Mouse (Mus musculus) layer of hippocampus, postnatal 10 days (tissue): ENCODE measurements at regions not wholly inside any gene's neighbourhood (a gene's known extent, or its start where the extent isn't known, plus 50 kb on each side); places are given as distances from the start of the nearest gene placed in this dataset.

ENCODE experiments used
- DNase-seq, 2 experiments: peaks; one replicate each; pipeline ENCODE4 v3.0.0; 2021; ENCODE audit warnings: low spot score in 2 of 2

DNA sequence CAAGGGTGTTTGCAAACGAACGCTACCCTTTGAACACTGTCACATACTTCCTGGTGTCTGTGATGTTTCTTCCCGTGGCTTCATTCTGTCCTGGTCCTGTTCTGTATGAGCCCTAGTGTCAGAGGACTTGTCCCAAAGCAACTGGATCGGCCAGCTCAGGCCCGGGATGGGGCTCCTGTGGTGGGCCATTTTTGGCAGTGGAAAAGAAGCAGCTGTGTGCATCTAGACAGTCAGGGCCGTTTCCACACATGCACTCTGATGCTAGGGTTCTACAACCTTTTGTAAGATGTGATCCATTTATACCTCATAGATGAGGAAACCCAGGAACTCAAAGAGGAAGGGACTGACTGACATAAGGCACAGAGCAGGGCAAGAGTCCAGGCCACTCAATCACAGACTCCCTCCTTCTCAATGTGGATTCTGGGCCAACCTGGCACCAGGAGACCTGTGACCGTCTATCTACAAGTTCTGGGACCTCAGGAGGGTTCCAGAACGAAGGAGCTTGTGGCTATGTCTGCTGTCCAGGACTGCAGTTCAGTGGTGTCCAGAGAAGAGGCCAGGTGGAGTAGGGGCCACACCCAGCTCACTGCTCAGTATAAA, 155.2 kb downstream of the Trim29 start:
- DNase-seq = no peak

GRCm38 (mm10) chr9:43466883-43467282, 156.2 kb downstream of the Trim29 start:
- no peak for DNase-seq

GRCm38 (mm10) chr9:43469215-43469614, 158.6 kb downstream of the Trim29 start:
- no peak for DNase-seq

DNA sequence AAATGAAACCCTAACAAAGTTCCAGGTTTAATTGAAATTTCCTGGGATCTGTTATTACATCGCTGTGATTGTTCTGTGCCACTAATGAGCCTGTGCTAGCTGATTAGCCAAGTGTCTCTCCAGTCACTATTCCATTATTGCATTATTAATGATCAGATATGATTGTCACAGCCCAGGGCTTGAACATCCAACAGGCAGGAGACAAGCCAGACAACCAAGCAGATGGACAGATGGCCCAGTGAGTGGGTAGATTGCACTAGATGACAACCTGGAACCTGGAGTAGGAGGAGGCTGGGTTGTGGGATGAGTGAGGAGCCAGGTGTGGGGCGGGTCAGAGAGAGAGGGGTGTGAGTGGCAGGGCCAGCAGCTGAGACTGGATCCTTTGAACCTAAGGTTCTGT, 161.6 kb downstream of the Trim29 start:
- DNase-seq = no peak

GRCm38 (mm10) chr9:43473164-43473563, 162.5 kb downstream of the Trim29 start:
- DNase-seq = no peak

- DNase-seq = peak; percentile 34 to 48
Observed at GRCm38 (mm10) chr9:43473601-43474302, 163.1 kb downstream of the Trim29 start.

GRCm38 (mm10) chr9:43474303-43474643, 163.6 kb downstream of the Trim29 start:
- no peak for DNase-seq

DNA sequence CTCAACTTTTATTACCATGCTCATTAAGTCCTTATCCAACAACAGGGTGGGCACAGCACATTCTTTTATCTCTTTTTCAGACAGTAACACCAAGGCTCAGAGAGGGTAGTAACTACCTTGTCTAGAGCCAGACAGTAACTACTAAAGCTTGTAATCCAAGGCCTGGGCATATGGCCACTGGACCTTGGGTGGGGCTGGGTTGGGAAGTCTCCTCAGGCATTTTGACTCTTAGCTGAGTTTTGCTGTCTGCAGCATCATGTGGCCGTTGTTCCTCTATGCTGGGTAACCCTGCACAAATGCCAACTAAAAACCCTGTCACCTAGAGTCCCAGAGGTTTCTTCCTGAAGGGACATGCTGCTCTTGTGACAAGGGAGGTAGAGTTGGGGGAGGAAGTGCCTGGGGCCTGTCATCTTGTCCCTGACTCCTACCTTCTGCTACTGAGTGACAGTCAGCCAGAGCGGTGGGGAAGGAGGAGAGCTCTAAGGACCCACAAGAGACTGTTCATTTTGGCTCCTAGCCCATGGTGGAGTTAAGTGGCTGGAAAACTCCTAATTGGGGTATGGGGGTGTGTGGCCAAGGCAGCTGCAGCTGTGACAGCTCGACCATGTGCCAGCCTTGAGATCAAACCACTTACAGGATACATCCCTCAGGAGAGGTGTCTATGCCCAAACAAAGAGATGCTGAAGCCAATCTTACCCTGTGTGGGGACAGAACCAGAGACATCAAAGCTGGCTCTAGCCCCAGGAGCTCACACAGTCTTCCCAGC, 170.4 kb downstream of the Trim29 start:
- DNase-seq = no peak

DNA sequence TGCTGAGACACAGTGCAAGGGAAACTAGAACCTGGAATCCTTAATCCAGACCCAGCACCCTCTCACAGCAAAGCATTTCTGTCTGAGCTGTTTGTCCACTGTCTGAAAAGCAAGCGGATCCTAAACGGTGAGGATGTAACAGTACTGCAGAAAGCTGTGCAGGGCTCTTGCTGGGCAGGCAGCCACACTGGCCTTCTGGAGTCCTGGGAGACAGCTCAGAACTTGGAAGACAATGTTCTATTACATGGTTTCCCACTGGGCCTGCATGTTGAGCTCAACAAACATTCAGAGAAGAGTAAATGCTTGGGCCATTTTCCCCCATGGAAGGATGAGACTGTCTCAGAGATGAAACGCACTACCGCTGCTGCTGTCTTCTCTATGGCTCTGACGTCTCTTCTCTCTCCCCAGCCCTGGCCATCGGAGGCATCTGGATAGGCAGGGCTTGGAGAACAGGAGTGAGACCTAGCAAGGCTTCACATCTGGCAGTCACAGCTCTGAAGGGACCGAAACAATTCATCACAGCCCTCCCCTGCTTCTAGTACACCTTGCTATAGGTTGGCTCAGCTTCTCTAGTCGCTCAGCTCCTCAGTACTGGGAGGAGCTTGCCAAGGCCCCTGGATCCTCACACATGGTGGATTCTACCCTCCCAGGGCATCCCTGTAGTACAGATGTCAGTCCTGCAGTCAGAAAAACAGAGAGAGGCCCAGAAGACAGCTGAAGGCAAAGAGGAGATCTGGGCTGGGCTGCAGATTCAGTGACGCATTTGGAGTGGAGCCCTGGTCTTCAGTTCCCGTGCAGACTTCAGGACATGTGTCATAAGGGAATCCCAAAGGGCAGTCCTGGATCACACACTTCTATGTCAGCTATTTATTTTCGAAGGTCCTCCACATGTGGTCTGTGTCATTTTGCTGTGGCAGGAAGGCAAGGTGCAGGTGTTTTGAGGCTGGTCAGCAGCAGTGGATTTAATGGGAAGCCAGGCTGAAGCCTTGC, 171.7 kb downstream of the Trim29 start:
- DNase-seq = peak; percentile 53 to 65

DNA sequence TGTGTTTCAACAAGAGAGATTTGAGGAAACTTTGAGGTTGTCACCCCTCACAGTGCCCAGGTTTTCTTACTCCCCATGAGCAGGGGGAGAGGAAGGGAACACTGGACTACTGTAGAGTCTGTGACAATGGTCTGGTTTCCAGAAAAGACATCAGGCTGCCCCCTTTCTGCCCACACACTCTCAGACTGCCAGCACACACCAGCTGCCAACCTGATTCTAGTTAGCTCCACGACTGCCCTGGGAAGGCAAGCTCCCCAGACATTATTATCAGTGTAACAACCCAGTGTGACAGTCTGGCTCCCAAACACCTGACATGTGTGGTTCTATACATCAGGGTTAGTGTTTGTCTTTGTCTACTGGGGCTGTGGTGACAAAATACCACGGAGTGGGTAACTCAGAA, 172.5 kb downstream of the Trim29 start:
- DNase-seq = peak; percentile 42 to 51

DNA sequence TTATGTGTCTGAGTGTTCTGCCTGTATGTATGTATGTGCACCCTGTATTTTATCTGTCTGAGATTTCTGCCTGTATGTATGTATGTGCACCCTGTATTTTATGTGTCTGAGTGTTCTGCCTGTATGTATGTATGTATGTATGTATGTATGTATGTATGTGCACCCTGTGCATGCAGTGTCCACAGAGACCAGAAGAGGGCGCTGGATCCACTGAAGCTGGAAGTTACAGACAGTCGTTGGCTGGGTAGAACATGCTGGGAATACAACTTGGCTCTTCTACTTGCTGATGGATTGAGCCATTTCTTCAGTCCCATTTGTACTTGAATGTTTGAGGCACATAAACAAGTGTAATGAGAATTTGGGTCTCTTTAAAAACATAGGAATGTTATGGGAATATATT, 173.3 kb downstream of the Trim29 start:
- DNase-seq = no peak

DNA sequence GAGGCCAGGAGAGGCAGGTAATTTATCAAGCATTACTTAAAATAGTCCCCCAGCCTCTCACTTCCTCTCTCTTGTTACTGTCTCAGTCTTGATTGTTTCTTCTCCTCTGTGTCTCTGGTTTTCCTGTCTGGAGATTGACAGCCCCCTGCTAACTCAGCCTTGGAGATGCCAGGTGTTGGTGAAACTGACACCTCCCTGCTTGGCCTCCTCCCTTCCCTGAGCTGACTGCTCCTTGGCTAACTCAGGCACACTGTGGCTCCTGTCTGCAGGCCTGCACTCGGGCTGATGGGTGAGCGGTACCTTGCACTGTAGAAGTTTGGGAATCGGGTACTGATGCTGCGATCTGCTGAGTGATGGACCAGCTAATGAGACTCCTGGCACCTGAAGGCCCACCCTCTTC, 176.1 kb downstream of the Trim29 start:
- no peak for DNase-seq

GRCm38 (mm10) chr9:43489205-43489604, 178.6 kb downstream of the Trim29 start:
- DNase-seq = no peak

DNA sequence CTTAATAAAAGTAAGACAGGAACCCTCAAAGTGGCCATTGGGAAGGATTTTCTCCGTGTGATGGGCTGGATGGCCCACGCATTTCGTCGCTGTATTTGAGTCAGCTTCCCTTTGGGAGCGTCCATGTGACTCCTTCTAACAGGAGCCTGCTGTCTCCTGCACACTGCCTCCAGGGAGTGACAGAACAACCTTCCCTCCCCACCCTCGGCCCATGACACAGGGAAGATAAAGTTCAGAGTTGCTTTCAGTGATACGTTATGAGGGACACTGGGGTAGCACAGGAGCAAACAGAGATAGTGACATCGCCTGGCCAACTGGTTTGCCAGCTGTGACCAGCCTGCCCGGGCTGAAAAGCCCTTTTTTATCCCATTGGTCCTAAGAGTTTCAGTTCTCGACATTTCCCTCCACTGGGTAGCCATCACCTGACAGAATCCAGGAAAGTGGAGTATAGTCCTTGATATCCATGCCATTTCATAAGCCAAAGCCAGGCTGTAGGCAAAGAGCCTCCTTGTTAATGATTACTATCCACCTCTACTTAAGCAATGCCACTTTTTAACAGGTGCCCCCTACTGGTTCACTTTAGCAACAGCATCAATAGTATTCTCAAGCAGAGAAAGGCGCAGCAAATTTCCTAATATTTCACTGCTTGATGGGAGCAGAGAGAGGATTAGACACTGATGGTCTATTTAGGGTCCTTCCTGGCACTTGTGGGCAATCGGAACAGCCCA, 180.5 kb downstream of the Trim29 start:
- DNase-seq = no peak

DNA sequence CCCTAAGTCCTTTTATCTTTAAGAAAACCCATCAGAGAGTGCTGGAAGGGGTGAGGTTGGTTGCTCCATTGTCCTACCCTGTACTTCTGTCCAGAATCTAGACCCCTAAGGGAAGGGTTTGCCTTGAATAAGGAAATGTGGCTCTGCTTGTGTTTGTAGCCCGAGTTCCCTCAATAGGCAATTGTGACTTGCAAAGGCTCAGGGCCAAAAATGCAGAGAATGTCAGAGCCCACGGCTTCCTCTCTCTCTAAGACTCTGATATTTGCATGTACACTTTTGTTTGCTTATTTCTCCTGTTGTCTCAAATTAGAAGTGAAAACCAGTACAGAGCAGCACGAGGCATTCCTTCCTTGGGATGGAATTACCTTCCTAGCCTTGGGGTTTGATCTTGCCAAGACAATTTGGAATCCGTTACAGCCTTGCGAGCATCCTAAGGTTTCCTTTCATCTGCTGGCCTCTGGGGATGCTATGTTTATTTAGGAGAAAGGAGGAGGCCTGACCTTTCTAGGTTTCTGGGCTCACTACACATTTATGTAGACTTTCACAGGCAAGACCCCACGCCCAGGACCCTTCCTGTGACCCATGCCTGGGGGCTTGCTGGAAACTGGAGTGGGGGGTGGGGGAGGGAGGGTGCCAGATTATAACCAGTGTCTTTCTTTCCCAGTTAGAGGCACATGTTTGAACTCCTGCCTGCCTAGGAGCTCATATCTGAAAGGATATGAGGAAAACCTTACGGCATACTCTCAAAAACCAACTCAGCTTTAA, 181.8 kb downstream of the Trim29 start:
- no peak for DNase-seq

DNA sequence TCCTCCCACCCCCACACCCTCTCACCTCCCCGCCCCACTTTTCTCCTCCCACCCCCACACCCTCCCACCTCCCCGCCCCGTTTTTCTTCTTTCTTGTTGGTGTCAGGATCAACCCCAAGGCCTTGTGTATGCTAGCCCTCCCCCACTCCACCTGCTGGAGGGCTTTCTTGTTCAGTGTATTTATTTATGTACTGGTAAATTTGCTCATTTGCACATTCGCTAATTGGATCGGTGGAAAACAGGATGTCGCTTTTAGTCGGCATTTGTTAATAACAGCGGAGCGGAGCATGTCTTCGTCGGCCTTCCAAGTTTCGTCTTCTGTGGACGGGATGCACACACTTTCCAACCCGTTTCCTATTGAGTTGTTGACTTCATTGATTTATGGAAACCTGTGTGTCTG, 187.9 kb downstream of the Trim29 start:
- DNase-seq = no peak

DNA sequence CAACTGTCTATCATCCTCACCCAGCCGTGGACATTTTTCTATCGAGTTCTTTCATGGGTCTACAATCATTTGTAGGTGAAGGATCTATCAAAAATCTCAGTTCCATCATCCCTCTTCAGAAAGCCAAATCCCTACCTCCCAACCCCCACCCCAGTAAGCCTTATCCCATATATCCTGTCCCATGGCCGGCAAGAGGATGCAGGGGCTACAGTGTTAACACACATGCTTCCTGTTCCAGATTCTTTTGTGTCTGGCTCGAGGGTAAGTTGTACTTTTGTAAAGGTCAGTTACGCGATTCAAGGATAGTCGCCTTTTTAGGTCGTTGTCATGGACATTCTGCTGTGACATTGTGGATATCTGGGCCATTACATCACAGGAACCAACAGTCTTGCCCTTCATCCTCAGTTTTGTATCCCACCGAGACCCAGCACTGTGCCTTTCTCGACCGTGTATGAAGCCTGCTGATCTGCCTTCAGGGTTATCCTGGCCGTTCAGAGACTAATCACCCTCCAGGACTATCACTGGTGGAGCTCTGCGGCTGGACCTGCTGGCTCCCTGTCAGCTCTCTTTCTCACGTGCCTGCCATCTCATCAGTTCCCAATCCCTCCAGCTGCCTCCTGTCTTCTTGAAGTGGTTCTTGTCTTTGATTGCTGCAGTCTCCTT, 193.8 kb downstream of the Trim29 start:
- DNase-seq = no peak

DNA sequence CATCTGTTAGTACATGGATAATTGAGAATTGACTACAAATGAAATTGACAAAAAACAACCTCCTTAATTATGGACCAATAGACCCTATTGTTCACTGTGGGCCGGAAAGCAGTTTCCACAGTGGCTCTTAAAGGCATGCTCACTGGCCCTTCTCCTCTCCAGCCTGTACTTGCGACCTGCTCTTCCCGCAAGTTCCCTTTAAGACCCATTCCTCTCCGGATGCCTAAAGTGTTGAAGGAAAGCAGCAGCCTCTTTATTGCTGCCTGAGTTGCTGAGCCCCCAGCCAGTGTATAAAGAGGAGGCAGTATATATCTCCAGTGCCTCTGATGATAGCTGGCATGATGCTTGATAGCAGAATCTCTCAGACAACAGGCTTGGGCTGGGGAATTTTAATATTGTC, 195.2 kb downstream of the Trim29 start:
- DNase-seq = no peak

- no peak for DNase-seq
Observed at GRCm38 (mm10) chr9:43506276-43506675, 195.6 kb downstream of the Trim29 start.
